Mouse (Mus musculus) urinary bladder, postnatal 4 days (tissue): ENCODE results near the gene Maats1.

ENCODE experiments used
- DNase-seq, 2 experiments: peaks; one replicate each; pipeline ENCODE4 v3.0.0; 2021 to 2022; ENCODE audit warnings: low spot score in 2 of 2

Maats1 gene

DNA sequence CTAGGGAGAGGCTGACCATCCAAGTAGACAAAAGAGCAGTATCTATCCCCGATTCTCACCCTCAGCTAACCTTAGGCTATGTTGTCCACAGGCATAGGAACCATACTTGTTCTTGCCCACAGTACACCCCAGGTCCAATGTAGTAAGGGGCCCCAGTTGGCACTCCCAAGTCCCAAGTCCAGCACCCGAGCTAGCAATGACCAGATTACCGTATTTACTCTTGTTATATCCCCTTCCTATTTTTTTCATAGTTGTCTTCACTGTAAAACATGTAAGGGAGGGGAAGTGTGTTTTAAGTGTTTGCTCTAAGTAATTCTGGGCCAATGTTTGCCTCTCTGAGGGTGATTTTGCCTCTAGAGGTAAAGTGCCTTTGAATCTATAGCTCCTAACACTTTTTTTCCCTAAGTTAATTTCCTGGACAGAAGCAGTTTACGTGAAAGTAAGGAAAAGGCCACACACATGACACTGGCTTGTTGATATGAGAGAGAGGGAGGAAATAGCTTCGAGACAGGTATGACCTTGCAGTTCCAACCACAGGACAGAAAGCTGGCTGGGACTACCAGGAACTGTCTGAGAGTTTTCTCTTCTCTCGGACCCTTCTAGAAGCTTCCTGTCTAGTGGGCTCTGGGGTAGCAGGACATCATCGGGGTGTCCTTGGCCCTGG is 47.1 kb downstream of the Maats1 start, which contains the start of gene Nr1i2:
Gene Nr1i2 (minus strand): TSS at position 140 of the 664 bp plus-strand sequence.
- no peak for DNase-seq

- DNase-seq = no peak
These were observed 51.8 kb downstream of the Maats1 start for GRCm38 (mm10) chr16:38290151-38290550.

DNA sequence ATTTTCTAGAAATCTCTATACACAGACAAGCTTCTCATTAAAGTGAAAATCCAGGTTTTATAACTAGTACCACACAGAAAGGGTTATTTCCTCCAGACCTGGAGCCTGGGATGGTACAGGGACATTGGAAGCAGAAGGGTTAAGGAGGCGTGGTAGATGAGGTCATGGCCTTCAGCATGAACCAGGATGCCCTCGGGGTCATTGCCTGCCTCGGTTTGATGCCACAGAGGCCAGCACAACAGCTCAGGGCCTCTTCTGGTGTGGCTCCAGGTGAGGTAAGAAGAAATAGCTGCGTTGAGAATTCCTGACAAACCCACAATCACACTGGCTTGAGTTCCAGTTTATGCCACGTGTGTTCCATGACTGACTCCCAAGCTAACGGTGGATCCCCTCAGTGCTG is 53.1 kb downstream of the Maats1 start:
- DNase-seq = no peak

- no peak for DNase-seq
These were observed 54.2 kb downstream of the Maats1 start for GRCm38 (mm10) chr16:38287762-38288161.

DNA sequence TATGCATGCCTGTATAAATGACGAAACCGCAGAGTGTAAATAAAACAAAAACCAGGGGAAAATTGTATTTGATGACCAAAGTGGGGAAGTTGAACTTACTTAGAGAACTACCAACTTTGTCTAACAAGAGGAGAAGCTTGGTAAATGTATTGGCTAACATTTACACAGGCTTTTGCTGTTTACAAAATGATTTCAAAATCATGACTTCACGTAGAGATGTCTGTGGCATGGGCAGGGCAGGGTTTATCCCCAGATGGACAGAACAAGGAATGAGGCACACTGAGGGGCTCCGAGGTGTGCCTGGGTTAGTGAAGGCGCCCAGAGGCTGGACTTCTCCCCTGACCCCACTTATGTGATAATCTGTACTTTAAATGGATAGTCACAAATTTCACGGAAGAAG is 54.6 kb downstream of the Maats1 start:
- no peak for DNase-seq

- no peak for DNase-seq
These were observed 55.4 kb downstream of the Maats1 start for GRCm38 (mm10) chr16:38286541-38286940.

DNA sequence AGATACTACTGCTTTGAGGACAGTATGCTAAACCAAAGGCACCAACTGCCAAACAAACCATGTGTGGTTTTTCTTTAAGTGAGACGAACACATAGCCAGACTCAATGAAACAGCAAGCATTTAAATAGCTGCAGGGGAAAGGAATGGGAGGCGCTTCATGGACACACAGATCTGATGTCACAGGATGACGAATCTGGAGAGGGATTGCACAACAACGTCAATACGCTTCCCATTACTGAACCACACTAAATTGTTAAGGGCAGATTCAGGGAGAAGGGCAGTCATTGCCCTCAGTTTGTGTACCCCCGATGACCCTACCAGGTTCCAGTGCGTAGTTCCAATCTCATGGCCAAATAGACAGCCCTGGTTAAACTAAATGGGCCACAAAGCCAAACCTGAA is 56.1 kb downstream of the Maats1 start:
- DNase-seq = no peak

GRCm38 (mm10) chr16:38283300-38283699 is 58.6 kb downstream of the Maats1 start:
- no peak for DNase-seq

- no peak for DNase-seq
These were observed 59.3 kb downstream of the Maats1 start for GRCm38 (mm10) chr16:38282559-38283160.

DNA sequence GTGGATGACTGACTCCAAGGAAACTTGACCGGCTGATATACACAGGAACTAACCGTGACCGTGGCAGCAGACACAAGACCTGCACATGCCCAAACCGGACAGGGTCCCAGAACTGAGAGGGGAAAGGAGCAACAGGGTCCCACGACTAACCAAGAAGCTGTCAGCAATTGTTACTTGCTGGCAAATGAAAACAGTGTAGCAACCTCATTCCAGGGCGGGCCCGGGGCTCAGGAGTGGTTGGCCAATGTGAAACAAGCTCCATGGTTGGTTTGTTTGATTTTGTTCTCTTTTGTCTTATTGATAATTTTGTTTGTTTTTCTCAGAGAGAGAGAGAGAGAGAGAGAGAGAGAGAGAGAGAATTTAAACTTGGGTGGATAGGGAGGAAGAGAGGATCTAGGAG is 61.0 kb downstream of the Maats1 start:
- no peak for DNase-seq

GRCm38 (mm10) chr16:38279794-38280193 is 62.1 kb downstream of the Maats1 start:
- no peak for DNase-seq

GRCm38 (mm10) chr16:38274737-38275136 is 67.2 kb downstream of the Maats1 start:
- no peak for DNase-seq

- no peak for DNase-seq
These were observed 69.5 kb downstream of the Maats1 start for GRCm38 (mm10) chr16:38272483-38272882.

DNA sequence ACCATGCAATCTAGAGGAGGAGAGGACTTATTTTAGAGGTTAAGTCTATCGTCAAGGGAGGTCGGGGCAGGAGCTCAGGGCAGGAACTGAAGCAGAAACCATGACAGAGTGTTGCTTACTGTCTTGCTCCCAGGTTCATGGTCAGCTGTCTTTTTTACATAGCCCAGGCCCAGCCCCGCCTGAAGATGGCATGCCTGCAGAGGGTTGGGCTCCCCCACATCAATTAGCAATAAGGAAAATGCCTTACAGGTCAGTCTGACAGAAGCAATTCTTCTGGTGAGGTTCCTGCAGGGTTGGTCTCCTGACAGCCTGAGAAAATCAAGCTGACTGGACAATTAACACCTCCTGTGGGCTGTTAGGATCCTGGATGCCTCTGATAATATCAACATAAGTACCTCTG is 70.3 kb downstream of the Maats1 start:
- DNase-seq = no peak

DNA sequence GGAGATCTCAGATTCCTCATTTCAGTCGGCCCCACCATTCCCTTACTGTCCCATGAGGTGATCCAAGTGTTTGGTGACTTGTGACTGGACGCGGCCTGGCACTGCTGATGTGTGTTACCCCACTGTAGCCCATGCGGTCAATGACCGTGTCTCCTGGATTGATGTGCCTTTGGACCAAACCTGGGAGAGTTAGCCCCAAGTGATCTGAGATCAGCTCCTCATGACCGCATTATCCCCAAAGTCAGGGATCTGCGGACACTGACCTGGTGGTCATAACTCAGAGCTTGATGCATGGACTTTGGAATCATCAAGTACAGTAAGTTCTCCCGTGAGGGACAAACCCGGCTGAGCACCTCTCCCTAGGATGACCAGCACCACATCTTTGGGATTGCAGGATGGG is 86.0 kb downstream of the Maats1 start:
- DNase-seq = no peak

DNA sequence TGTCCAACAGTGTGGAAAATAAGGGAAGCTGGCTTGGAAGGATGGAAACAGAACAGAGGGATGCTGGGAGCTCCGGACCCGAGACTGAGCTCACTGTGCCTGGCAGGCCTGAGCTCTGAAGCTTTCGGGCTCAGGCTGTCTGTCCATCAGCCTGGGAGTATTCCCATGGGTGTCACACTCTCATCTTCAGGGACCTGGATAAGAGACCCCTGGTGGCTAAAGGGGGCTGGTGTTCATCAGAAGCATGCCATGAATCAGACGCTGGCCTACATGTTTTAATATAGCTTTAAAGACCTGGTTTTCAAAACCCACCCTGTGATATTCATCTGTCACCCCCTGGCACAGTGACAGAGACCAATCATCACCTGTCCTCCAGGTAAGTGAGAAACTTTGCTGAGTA is 86.8 kb downstream of the Maats1 start:
- DNase-seq = no peak

- no peak for DNase-seq
These were observed 87.9 kb downstream of the Maats1 start for GRCm38 (mm10) chr16:38254001-38254400.

GRCm38 (mm10) chr16:38250467-38250866 is 91.5 kb downstream of the Maats1 start:
- no peak for DNase-seq

- no peak for DNase-seq
These were observed 93.5 kb downstream of the Maats1 start for GRCm38 (mm10) chr16:38248331-38248961.
